Mouse (Mus musculus): ENCODE measurements around the gene 6030408B16Rik.
A peak's percentile ranks its signal among the peaks of the same experiment; 100 is the strongest.

The 6030408B16Rik gene

GRCm38 (mm10) chr15:101297988-101298387 lies 5.0 kb downstream of the 6030408B16Rik start:
- no peak for DNase-seq (ENCODE audit: low read depth, low spot score)

GRCm38 (mm10) chr15:101298550-101298949 lies 5.5 kb downstream of the 6030408B16Rik start:
- peak; percentile 60 for DNase-seq (ENCODE audit: low read depth, low spot score)

- no peak for DNase-seq (ENCODE audit: low read depth, low spot score)
Observed at GRCm38 (mm10) chr15:101299480-101299960, 6.5 kb downstream of the 6030408B16Rik start.

- no peak for DNase-seq (ENCODE audit: low read depth, low spot score)
Observed at GRCm38 (mm10) chr15:101300128-101300527, 7.1 kb downstream of the 6030408B16Rik start.

GRCm38 (mm10) chr15:101302201-101302600 lies 9.2 kb downstream of the 6030408B16Rik start:
- no peak for DNase-seq (ENCODE audit: low read depth, low spot score)

- DNase-seq (ENCODE audit: low read depth, low spot score), result no peak
Observed at GRCm38 (mm10) chr15:101303830-101304229, 10.8 kb downstream of the 6030408B16Rik start.

GRCm38 (mm10) chr15:101306459-101306858 lies 13.4 kb downstream of the 6030408B16Rik start:
- no peak for DNase-seq (ENCODE audit: low read depth, low spot score)

- DNase-seq (ENCODE audit: low read depth, low spot score), result no peak
Observed at GRCm38 (mm10) chr15:101308440-101309348, 15.7 kb downstream of the 6030408B16Rik start.

- DNase-seq (ENCODE audit: low read depth, low spot score), result no peak
Observed at GRCm38 (mm10) chr15:101309493-101309892, 16.5 kb downstream of the 6030408B16Rik start.

- no peak for DNase-seq (ENCODE audit: low read depth, low spot score)
Observed at GRCm38 (mm10) chr15:101311087-101311770, 18.2 kb downstream of the 6030408B16Rik start.

GRCm38 (mm10) chr15:101312006-101312405 lies 19.0 kb downstream of the 6030408B16Rik start:
- DNase-seq (ENCODE audit: low read depth, low spot score), result no peak

GRCm38 (mm10) chr15:101315378-101315777 lies 22.4 kb downstream of the 6030408B16Rik start:
- no peak for DNase-seq (ENCODE audit: low read depth, low spot score)

GRCm38 (mm10) chr15:101315832-101316231 lies 22.8 kb downstream of the 6030408B16Rik start:
- peak; percentile 96 for DNase-seq (ENCODE audit: low read depth, low spot score)

- no peak for DNase-seq (ENCODE audit: low read depth, low spot score)
Observed at GRCm38 (mm10) chr15:101316279-101316912, 23.4 kb downstream of the 6030408B16Rik start.

- DNase-seq (ENCODE audit: low read depth, low spot score), result no peak
Observed at GRCm38 (mm10) chr15:101316913-101317813, 24.2 kb downstream of the 6030408B16Rik start.

- DNase-seq (ENCODE audit: low read depth, low spot score), result no peak
Observed at GRCm38 (mm10) chr15:101317814-101318500, 24.9 kb downstream of the 6030408B16Rik start.

- DNase-seq (ENCODE audit: low read depth, low spot score), result no peak
Observed at GRCm38 (mm10) chr15:101318889-101319765, 26.1 kb downstream of the 6030408B16Rik start.

GRCm38 (mm10) chr15:101320010-101320617 lies 27.1 kb downstream of the 6030408B16Rik start:
- no peak for DNase-seq (ENCODE audit: low read depth, low spot score)

- no peak for DNase-seq (ENCODE audit: low read depth, low spot score)
Observed at GRCm38 (mm10) chr15:101320618-101321041, 27.6 kb downstream of the 6030408B16Rik start.
